ENCODE assay signal across 26 mouse cellular contexts in the genomic region with DNA sequence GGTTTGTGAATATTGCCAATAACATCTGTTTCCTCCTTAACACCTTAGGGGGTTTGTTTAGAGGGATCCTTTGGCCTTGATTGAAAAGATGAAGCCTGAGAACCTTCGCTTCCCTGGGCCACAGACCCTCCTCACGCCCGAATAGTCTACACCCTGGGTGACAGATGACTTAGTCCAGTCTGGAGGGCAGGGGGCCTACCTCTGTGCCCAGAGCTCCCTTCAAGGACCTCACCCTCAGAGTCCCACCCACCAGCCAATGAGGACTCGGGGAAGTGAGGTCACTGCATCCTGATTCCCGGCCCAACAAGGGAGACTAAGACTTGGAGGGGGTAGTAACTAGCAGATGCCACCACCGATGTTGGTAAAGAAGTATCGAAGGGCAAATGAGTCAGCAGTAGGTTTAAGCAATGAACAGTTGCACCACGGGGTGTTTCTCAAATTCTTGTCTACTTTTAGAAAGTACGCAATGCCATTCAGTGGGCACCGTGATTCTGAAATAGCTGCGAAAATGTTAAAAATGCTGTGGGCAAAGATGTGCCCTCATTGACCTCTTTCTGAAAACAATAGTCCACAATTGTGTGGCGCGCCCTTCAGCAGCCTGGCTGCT. TPM values are rescaled to one million over a fixed set of nuclear protein-coding genes. Genes with fewer than 3 reads are reported as not detected.
DNase-seq lines count a peak whose midpoint lies in the region; TF ChIP-seq lines count a peak whose summit lies in the region.
"Had no signal": no experiment of that assay in that cellular context is flagged by ENCODE, and none has a peak within 500 bp of the region (broad histone marks: within the 10 kb centered on the region; RNA-seq: fewer than 3 reads in every experiment).

No protein-coding gene starts in this region.

- H3K27ac ChIP-seq in gastrocnemius, adult 2 months = peak overlapping the region; percentile 20; the same call in 1 of the 2 replicates
- H3K27ac ChIP-seq: embryonic facial prominence, embryonic 10.5 days; heart, adult 2 months; neural tube, embryonic 12.5 days had no signal

- TF ChIP-seq CTCF in gastrocnemius, adult 2 months (IDR thresholded peaks at IDR 0.05) = no peak

- H3K4me3 ChIP-seq in gastrocnemius, adult 2 months = no peak overlapping the region
- H3K4me3 ChIP-seq: embryonic facial prominence, embryonic 10.5 days; heart, adult 2 months; hindbrain, embryonic 13.5 days; neural tube, embryonic 12.5 days had no signal

- peak; percentile 70 for DNase-seq in adrenal gland, adult 2 months
- no peak for DNase-seq in adrenal gland, postnatal 4 days (ENCODE audit: low spot score in 2 of 2)
- no peak for DNase-seq in gastrocnemius, adult 2 months
- DNase-seq in gastrocnemius, postnatal 10 days = no peak
- DNase-seq in Muller cell, postnatal 12 days (ENCODE audit: inconsistent ontology term) = peak; percentile 84
- DNase-seq in fat pad, adult 2 months (ENCODE audit: extremely low read depth, low read depth, low spot score) = peak; percentile 80
- DNase-seq in thymus, postnatal 14 days = no peak
- no peak for DNase-seq in layer of hippocampus, postnatal 36 days
- DNase-seq: spleen, adult 18-20 months; thymus, postnatal 36 days had no signal

- intact Hi-C loops in gastrocnemius, adult 2 months (cut with DNase I) = no loop called here

RNA-seq across cellular contexts. Expression of a gene that starts 28.2 kb away (rescaled TPM):
- total RNA-seq in adrenal gland, adult 2 months (2021) = 10 to 100 TPM in 1 of 2 experiments, 1 to 10 TPM in 1; 3.5 to 17.4 TPM
- polyA plus RNA-seq in adrenal gland, adult 2 months (2012; rRNA removed) = 7.7 and 11.9 TPM in 2 replicates
- 1 to 10 TPM in 1 of 2 experiments, under 1 TPM in 1; 0.70 to 2.8 TPM for total RNA-seq in adrenal gland, postnatal 4 days (2021)
- under 1 TPM; 0.08 to 0.59 TPM for total RNA-seq in gastrocnemius, adult 2 months (2021)
- 1 to 10 TPM; 1.1 to 2.0 TPM for total RNA-seq in gastrocnemius, postnatal 10 days (2021)
- not detected for total RNA-seq in layer of hippocampus, postnatal 36 days (2021)
- total RNA-seq: common myeloid progenitor, adult 5-6 weeks; layer of hippocampus, postnatal 14 days; left cerebral cortex, postnatal 10 days had no signal
- polyA plus RNA-seq: CD4-positive, CD25-positive, alpha-beta regulatory T cell, adult 4 months; cerebellum, adult 2 months; embryonic facial prominence, embryonic 10.5 days; forebrain, embryonic 14.5 days; heart, embryonic 14.5 days; hindbrain, embryonic 13.5 days; intestine, embryonic 14.5 days; limb, embryonic 11.5 days; liver, adult 2 months; liver, embryonic 16.5 days; midbrain, embryonic 14.5 days; neural tube, embryonic 12.5 days had no signal

Comparison
In these comparisons a context has a peak if more than half of its experiments do, and no peak if none do; other contexts are left out.
1. DNase-seq: peak in adrenal gland, adult 2 months (single experiment), Muller cell, postnatal 12 days (single experiment) and fat pad, adult 2 months (single experiment); none in adrenal gland, postnatal 4 days (0 of 2), gastrocnemius, adult 2 months (single experiment), gastrocnemius, postnatal 10 days (single experiment), thymus, postnatal 14 days (single experiment) and layer of hippocampus, postnatal 36 days (0 of 2).